Mouse (Mus musculus): ENCODE results near the gene Fbxw5. TPM values are rescaled to one million over a fixed set of nuclear protein-coding genes. Genes with fewer than 3 reads are reported as not detected.
"Not testable (repeated sequence)": the region's sequence is repeated elsewhere in the genome, so short reads cannot be mapped to it uniquely, and the experiment has no call there.

The Fbxw5 gene
- polyA plus RNA-seq, 1 experiment from 2014 or later: 65.7 TPM

- H3K27me3 ChIP-seq (ENCODE audit: insufficient read depth, low read length): no peaks in the 10 kb centered on the region
- no peak for ATAC-seq (replicated peaks; ENCODE audit: low FRiP score, low read depth)
- no peaks in the 10 kb centered on the region for H3K36me3 ChIP-seq (ENCODE audit: insufficient read depth, low read length)
- DNase-seq (ENCODE audit: low spot score): no peak
- H3K4me3 ChIP-seq (replicated peaks; ENCODE audit: low read depth, low read length): no peak overlapping the region
- H3K27ac ChIP-seq: no peak overlapping the region
- H3K9me3 ChIP-seq (replicated peaks; ENCODE audit: low read length): no peaks in the 10 kb centered on the region
- no peak overlapping the region for H3K4me2 ChIP-seq (ENCODE audit: low read length)
- H3K9ac ChIP-seq (ENCODE audit: low read depth, low read length): no peak overlapping the region
- TF ChIP-seq CTCF (IDR thresholded peaks at IDR 0.05; ENCODE audit: low read depth): no peak
- H3K4me1 ChIP-seq (replicated peaks; ENCODE audit: insufficient read depth, low read length): no peaks in the 10 kb centered on the region
- 62% methylated on average over 9 of the region's 9 CpGs for WGBS
Observed at GRCm38 (mm10) chr2:25549021-25549991, 48.8 kb downstream of the Fbxw5 start.

GRCm38 (mm10) chr2:25551186-25551585 lies 50.6 kb downstream of the Fbxw5 start:
- ATAC-seq (replicated peaks; ENCODE audit: low FRiP score, low read depth): no peak

GRCm38 (mm10) chr2:25553171-25553786 lies 52.7 kb downstream of the Fbxw5 start:
- H3K27me3 ChIP-seq (ENCODE audit: insufficient read depth, low read length); H3K4me2 ChIP-seq (ENCODE audit: low read length); H3K4me3 ChIP-seq (replicated peaks; ENCODE audit: low read depth, low read length); H3K4me1 ChIP-seq (replicated peaks; ENCODE audit: insufficient read depth, low read length); H3K36me3 ChIP-seq (ENCODE audit: insufficient read depth, low read length); ATAC-seq (replicated peaks; ENCODE audit: low FRiP score, low read depth); H3K9me3 ChIP-seq (replicated peaks; ENCODE audit: low read length); H3K9ac ChIP-seq (ENCODE audit: low read depth, low read length); DNase-seq (ENCODE audit: low spot score); H3K27ac ChIP-seq: not testable (repeated sequence)
- 91% methylated on average over 4 of the region's 4 CpGs for WGBS

More at GRCm38 (mm10) chr2:25551186-25551585, 50.6 kb downstream of the Fbxw5 start:
- Histone ChIP-seq H3K36me3 (ENCODE audit: insufficient read depth, low read length) (no peaks in the 10 kb centered on the region), H3K27me3 (ENCODE audit: insufficient read depth, low read length) (no peaks in the 10 kb centered on the region), H3K4me2 (ENCODE audit: low read length) (no peak overlapping the region), H3K27ac (no peak overlapping the region), H3K9ac (ENCODE audit: low read depth, low read length) (no peak overlapping the region), H3K9me3 (replicated peaks; ENCODE audit: low read length) (no peaks in the 10 kb centered on the region), H3K4me1 (replicated peaks; ENCODE audit: insufficient read depth, low read length) (no peaks in the 10 kb centered on the region), H3K4me3 (replicated peaks; ENCODE audit: low read depth, low read length) (no peak overlapping the region)
- 29% methylated on average over 5 of the region's 5 CpGs for WGBS
- peak; percentile 83 for TF ChIP-seq CTCF (IDR thresholded peaks at IDR 0.05; ENCODE audit: low read depth)
- peak; percentile 47 for DNase-seq (ENCODE audit: low spot score)

Other genes with a start within 250 kb of the Fbxw5 start
- 42.6 and 46.7 TPM in 2 replicates for gene Tmem203, start 245.3 kb upstream of the Fbxw5 start, polyA plus RNA-seq (2015; fragmentation: Nextera tagmentation; extraction: Ambion mirVana)
- 17.1 and 18.0 TPM in 2 replicates for gene Tprn, start 238.1 kb upstream of the Fbxw5 start, polyA plus RNA-seq (2015; fragmentation: Nextera tagmentation; extraction: Ambion mirVana)
- gene Ssna1, start 228.3 kb upstream of the Fbxw5 start, polyA plus RNA-seq (2015; fragmentation: Nextera tagmentation; extraction: Ambion mirVana): 172 TPM in 2 replicates
- 79.4 and 84.0 TPM in 2 replicates for gene Anapc2, start 228.3 kb upstream of the Fbxw5 start, polyA plus RNA-seq (2015; fragmentation: Nextera tagmentation; extraction: Ambion mirVana)
- not detected in 2 replicates for gene Tmem210, start 212.6 kb upstream of the Fbxw5 start, polyA plus RNA-seq (2015; fragmentation: Nextera tagmentation; extraction: Ambion mirVana)
- gene Lrrc26, start 210.8 kb upstream of the Fbxw5 start, polyA plus RNA-seq (2015; fragmentation: Nextera tagmentation; extraction: Ambion mirVana): 0.29 and 0.48 TPM in 2 replicates
- 0.58 and 0.66 TPM in 2 replicates for gene Grin1, start 181.6 kb upstream of the Fbxw5 start, polyA plus RNA-seq (2015; fragmentation: Nextera tagmentation; extraction: Ambion mirVana)
- 57.9 and 59.6 TPM in 2 replicates for gene Man1b1, start 168.4 kb upstream of the Fbxw5 start, polyA plus RNA-seq (2015; fragmentation: Nextera tagmentation; extraction: Ambion mirVana)
- 28.5 and 31.5 TPM in 2 replicates for gene Dpp7, start 144.4 kb upstream of the Fbxw5 start, polyA plus RNA-seq (2015; fragmentation: Nextera tagmentation; extraction: Ambion mirVana)
- 80.5 and 92.8 TPM in 2 replicates for gene Uap1l1, start 135.1 kb upstream of the Fbxw5 start, polyA plus RNA-seq (2015; fragmentation: Nextera tagmentation; extraction: Ambion mirVana)
- 17.9 and 19.3 TPM in 2 replicates for gene Sapcd2, start 128.4 kb upstream of the Fbxw5 start, polyA plus RNA-seq (2015; fragmentation: Nextera tagmentation; extraction: Ambion mirVana)
- gene Entpd2, start 104.9 kb upstream of the Fbxw5 start, polyA plus RNA-seq (2015; fragmentation: Nextera tagmentation; extraction: Ambion mirVana): 6.9 and 7.8 TPM in 2 replicates
- 43.9 and 49.9 TPM in 2 replicates for gene Npdc1, start 101.4 kb upstream of the Fbxw5 start, polyA plus RNA-seq (2015; fragmentation: Nextera tagmentation; extraction: Ambion mirVana)
- 0.06 TPM in 1 of 2 replicates, not detected in the other for gene Fut7, start 77.5 kb upstream of the Fbxw5 start, polyA plus RNA-seq (2015; fragmentation: Nextera tagmentation; extraction: Ambion mirVana)
- gene Abca2, start 72.0 kb upstream of the Fbxw5 start, polyA plus RNA-seq (2015; fragmentation: Nextera tagmentation; extraction: Ambion mirVana): 9.7 and 9.8 TPM in 2 replicates
- 7.7 and 10.3 TPM in 2 replicates for gene Clic3, start 43.9 kb upstream of the Fbxw5 start, polyA plus RNA-seq (2015; fragmentation: Nextera tagmentation; extraction: Ambion mirVana)
- gene Paxx, start 39.7 kb upstream of the Fbxw5 start, polyA plus RNA-seq (2015; fragmentation: Nextera tagmentation; extraction: Ambion mirVana): 42.0 and 45.0 TPM in 2 replicates
- gene Ptgds, start 30.7 kb upstream of the Fbxw5 start, polyA plus RNA-seq (2015; fragmentation: Nextera tagmentation; extraction: Ambion mirVana): 11.5 and 13.1 TPM in 2 replicates
- gene Lcn12, start 6.8 kb upstream of the Fbxw5 start, polyA plus RNA-seq (2015; fragmentation: Nextera tagmentation; extraction: Ambion mirVana): not detected in 2 replicates
- gene C8g, start 969 bp downstream of the Fbxw5 start, polyA plus RNA-seq (2015; fragmentation: Nextera tagmentation; extraction: Ambion mirVana): 7.9 and 9.6 TPM in 2 replicates
- 24.4 and 28.1 TPM in 2 replicates for gene Traf2, start 46.2 kb downstream of the Fbxw5 start, polyA plus RNA-seq (2015; fragmentation: Nextera tagmentation; extraction: Ambion mirVana)
- 351 and 379 TPM in 2 replicates for gene Edf1, start 57.1 kb downstream of the Fbxw5 start, polyA plus RNA-seq (2015; fragmentation: Nextera tagmentation; extraction: Ambion mirVana)
- gene Mamdc4, start 74.1 kb downstream of the Fbxw5 start, polyA plus RNA-seq (2015; fragmentation: Nextera tagmentation; extraction: Ambion mirVana): 0.59 and 0.85 TPM in 2 replicates
- 197 TPM in 2 replicates for gene Phpt1, start 74.5 kb downstream of the Fbxw5 start, polyA plus RNA-seq (2015; fragmentation: Nextera tagmentation; extraction: Ambion mirVana)
- 0.15 and 0.16 TPM in 2 replicates for gene Ajm1, start 81.0 kb downstream of the Fbxw5 start, polyA plus RNA-seq (2015; fragmentation: Nextera tagmentation; extraction: Ambion mirVana)
- gene Rabl6, start 107.8 kb downstream of the Fbxw5 start, polyA plus RNA-seq (2015; fragmentation: Nextera tagmentation; extraction: Ambion mirVana): 45.6 and 56.9 TPM in 2 replicates
- 0.32 and 0.34 TPM in 2 replicates for gene Ccdc183, start 116.9 kb downstream of the Fbxw5 start, polyA plus RNA-seq (2015; fragmentation: Nextera tagmentation; extraction: Ambion mirVana)
- gene Tmem141, start 121.3 kb downstream of the Fbxw5 start, polyA plus RNA-seq (2015; fragmentation: Nextera tagmentation; extraction: Ambion mirVana): 41.7 and 43.8 TPM in 2 replicates
- 1.7 and 2.2 TPM in 2 replicates for gene Fcna, start 127.3 kb downstream of the Fbxw5 start, polyA plus RNA-seq (2015; fragmentation: Nextera tagmentation; extraction: Ambion mirVana)
- not detected in 2 replicates for gene Lcn8, start 152.4 kb downstream of the Fbxw5 start, polyA plus RNA-seq (2015; fragmentation: Nextera tagmentation; extraction: Ambion mirVana)
- not detected in 2 replicates for gene Lcn5, start 157.2 kb downstream of the Fbxw5 start, polyA plus RNA-seq (2015; fragmentation: Nextera tagmentation; extraction: Ambion mirVana)
- gene Lcn6, start 176.0 kb downstream of the Fbxw5 start, polyA plus RNA-seq (2015; fragmentation: Nextera tagmentation; extraction: Ambion mirVana): not detected in 2 replicates
- gene Lcn10, start 182.0 kb downstream of the Fbxw5 start, polyA plus RNA-seq (2015; fragmentation: Nextera tagmentation; extraction: Ambion mirVana): not detected in 2 replicates
- 0.37 TPM in 1 of 2 replicates, not detected in the other for gene Obp2a, start 199.3 kb downstream of the Fbxw5 start, polyA plus RNA-seq (2015; fragmentation: Nextera tagmentation; extraction: Ambion mirVana)
- 94.1 and 94.6 TPM in 2 replicates for gene Bmyc, start 206.0 kb downstream of the Fbxw5 start, polyA plus RNA-seq (2015; fragmentation: Nextera tagmentation; extraction: Ambion mirVana)
- not detected in 2 replicates for gene Obp2b, start 236.3 kb downstream of the Fbxw5 start, polyA plus RNA-seq (2015; fragmentation: Nextera tagmentation; extraction: Ambion mirVana)